Mouse (Mus musculus) liver, adult 2 months (tissue): ENCODE data around the gene Cnp.

Source experiments
- CTCF ChIP-seq: fragments of 200-500 bp; IDR thresholded peaks from 2 replicates; pipeline ENCODE4 v1.5.1; 2011; ENCODE audit warnings: low read depth, low read length, control low read depth
- POLR2A ChIP-seq: fragments of 200-500 bp; IDR thresholded peaks from 2 replicates; pipeline ENCODE4 v1.6.1; 2011; ENCODE audit warnings: low read length, control low read depth; ENCODE audit not compliant: insufficient read depth; ENCODE audit errors: extremely low read depth

DNA sequence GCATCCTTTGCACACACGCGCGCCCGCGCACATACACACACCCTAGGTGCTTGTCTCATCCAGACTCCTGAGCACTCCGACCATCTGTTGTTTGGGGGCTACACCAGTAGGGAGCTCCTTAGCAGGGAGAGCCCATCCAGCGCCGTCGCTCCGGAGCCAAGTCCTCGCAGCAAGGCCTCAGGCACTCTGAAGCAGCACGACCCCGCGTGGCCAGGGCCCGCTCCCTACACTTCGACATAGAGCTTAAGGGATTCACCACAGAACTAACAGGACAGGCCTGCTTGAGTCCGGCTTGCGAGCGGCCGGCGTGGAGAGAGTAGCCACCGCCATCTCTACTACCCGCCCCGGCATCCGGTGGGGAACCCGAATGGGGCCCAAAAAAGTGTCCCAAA is 47.6 kb upstream of the Cnp start:
- peak; percentile 48 for TF ChIP-seq CTCF
- no peak for TF ChIP-seq POLR2A
